Mouse (Mus musculus): ENCODE measurements around the gene Gm45713. TPM values are rescaled to one million over a fixed set of nuclear protein-coding genes. Genes with fewer than 3 reads are reported as not detected.

Gm45713 gene
- polyA plus RNA-seq, 1 experiment from 2014 or later, result 1.2 TPM

DNA sequence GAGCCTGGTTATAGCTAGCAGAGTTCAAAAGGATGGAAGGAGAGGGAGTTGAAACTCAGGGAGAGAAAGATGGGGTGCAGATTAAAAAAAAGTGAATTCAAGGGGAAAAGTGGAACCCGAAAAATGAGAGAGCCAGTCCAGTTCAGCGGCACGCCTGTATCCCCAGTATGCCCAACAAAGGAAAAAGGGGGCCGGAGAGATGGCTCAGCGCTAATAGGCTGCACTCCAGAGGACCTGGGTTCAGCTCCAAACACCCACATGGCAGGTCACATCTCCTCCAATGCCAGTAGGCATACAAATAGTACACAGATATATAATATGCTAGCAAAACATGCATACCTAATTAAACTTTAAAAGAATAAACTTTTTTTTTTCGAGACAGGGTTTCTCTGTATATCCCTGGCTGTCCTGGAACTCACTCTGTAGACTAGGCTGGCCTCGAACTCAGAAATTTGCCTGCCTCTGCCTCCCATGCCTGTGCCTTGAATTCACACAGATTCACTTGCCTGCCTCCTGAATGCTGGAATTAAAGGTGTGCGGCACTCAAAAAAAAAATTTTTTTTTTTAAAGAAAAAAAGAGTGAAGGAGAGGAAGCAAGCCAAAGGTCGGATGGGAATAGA is 27.1 kb upstream of the Gm45713 start:
- no peaks in the 10 kb centered on the region for H3K9me3 ChIP-seq (ENCODE audit: low read depth, low read length)
- H3K9ac ChIP-seq, result no peak overlapping the region
- H3K36me3 ChIP-seq (ENCODE audit: insufficient read depth), result peaks cover 22% of the 10 kb centered on the region; the same call in 1 of the 2 replicates
- no peak overlapping the region for H3K4me2 ChIP-seq
- no peak for ATAC-seq (ENCODE audit: insufficient read depth)
- WGBS, result 73% methylated on average over 9 of the region's 9 CpGs
- H3K27ac ChIP-seq (ENCODE audit: low read depth), result no peak overlapping the region
- peaks cover 58% of the 10 kb centered on the region for H3K27me3 ChIP-seq (ENCODE audit: insufficient read depth, low read length)
- no peak for TF ChIP-seq CTCF (IDR thresholded peaks at IDR 0.05; ENCODE audit: low read depth)
- peaks cover 4% of the 10 kb centered on the region; the same call in 1 of the 2 replicates for H3K4me1 ChIP-seq (ENCODE audit: insufficient read depth)
- no peak overlapping the region for H3K4me3 ChIP-seq (ENCODE audit: low read depth, low read length)
- DNase-seq, result no peak

DNA sequence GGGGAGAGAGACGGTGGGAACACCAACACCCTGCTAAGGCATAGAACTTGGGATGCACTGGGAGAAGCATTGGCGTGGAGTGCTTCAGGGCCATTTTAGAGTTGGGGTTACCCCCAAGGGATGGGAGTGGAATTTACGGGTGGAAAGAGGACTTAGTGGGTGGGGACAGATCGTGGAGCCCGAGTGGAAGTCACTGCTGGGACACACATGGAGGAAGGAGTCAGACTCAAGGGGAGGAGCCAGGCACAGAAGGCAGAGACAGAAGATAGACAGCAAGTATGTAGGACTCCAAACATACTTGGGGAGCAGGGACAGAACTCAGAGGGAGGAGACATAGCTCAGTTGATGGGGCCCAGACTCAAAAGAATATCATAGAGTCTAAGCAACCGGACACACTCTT is 26.5 kb upstream of the Gm45713 start:
- Histone ChIP-seq H3K27ac (ENCODE audit: low read depth) (no peak overlapping the region), H3K4me1 (ENCODE audit: insufficient read depth) (peaks cover 4% of the 10 kb centered on the region; the same call in 1 of the 2 replicates), H3K36me3 (ENCODE audit: insufficient read depth) (peaks cover 27% of the 10 kb centered on the region; the same call in 1 of the 2 replicates), H3K9ac (no peak overlapping the region), H3K9me3 (ENCODE audit: low read depth, low read length) (no peaks in the 10 kb centered on the region), H3K27me3 (ENCODE audit: insufficient read depth, low read length) (peaks cover 53% of the 10 kb centered on the region), H3K4me2 (peak overlapping the region; percentile 72), H3K4me3 (ENCODE audit: low read depth, low read length) (peak overlapping the region; percentile 36)
- WGBS, result 28% methylated on average over 6 of the region's 6 CpGs
- no peak for TF ChIP-seq CTCF (IDR thresholded peaks at IDR 0.05; ENCODE audit: low read depth)
- no peak for DNase-seq
- ATAC-seq (ENCODE audit: insufficient read depth), result no peak; the same call in 1 of the 2 replicates

DNA sequence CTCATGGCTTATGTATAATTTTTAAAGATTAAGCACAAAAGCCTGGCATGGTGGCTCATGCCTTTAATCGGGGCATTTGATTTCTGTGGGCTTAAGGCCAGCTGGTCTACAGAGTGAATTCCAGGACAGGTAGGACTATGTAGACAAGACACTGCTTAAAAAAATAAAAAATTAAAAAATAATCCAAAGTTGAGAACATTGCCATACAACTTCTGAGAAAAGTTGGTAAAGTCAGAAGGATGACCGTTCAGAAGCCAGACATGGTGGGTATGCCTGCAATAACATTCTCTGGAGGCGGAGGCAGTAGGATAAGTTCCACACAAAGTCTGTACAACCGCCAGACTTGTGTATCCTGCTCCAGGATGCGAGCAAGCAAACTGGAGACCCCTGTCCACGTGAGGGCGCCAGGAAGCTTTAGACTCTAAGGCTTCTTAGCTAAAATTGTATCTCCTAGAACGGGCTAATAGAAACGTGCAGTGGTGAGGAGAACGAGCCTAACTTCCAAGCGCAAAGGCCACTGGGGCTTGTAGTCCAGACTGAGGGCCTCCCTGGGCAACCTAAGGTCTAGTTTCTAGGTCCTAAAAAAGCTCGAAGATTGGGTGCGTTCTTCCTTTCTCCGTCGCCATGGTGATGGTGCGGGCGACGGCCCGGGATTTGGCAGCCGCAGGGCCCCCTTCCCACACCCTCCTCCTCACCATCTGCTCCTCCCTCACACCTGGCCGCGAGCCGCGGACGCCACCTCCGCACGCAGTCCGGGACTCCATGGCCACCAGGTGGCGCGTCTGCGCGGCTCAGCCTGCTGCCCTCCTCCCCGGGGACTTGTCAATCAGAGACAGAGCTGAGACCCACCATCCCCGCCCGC is 25.8 kb upstream of the Gm45713 start:
- ATAC-seq (ENCODE audit: insufficient read depth) (peak; percentile 91), DNase-seq (peak; percentile 96)
- peak overlapping the region; percentile 36 for H3K4me3 ChIP-seq (ENCODE audit: low read depth, low read length)
- TF ChIP-seq CTCF (IDR thresholded peaks at IDR 0.05; ENCODE audit: low read depth), result peak; percentile 85
- H3K9ac ChIP-seq, result peak overlapping the region; percentile 45
- no peak overlapping the region for H3K27ac ChIP-seq (ENCODE audit: low read depth)
- peaks cover 4% of the 10 kb centered on the region; the same call in 1 of the 2 replicates for H3K4me1 ChIP-seq (ENCODE audit: insufficient read depth)
- H3K9me3 ChIP-seq (ENCODE audit: low read depth, low read length), result no peaks in the 10 kb centered on the region
- peaks cover 27% of the 10 kb centered on the region; the same call in 1 of the 2 replicates for H3K36me3 ChIP-seq (ENCODE audit: insufficient read depth)
- peaks cover 46% of the 10 kb centered on the region for H3K27me3 ChIP-seq (ENCODE audit: insufficient read depth, low read length)
- WGBS, result 4% methylated on average over 35 of the region's 35 CpGs
- peak overlapping the region; percentile 72 for H3K4me2 ChIP-seq

DNA sequence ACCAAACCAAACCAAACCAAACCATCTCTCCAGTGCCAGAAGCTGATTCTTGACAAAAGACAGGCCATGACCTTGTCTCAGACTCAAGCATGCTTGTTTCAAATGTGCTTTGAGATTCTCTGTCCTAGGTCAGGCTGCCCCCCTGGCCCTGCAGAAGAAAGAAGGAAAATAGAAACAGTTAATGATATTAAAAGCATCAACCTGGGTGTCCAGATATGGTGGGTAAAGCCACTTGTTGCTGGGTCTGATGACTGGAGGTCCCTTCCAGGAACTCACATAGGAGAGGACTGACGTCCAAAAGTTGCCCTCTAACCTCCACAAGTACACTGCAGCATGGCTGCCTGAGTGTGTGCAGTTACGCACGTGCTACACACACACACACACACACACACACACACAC is 24.8 kb upstream of the Gm45713 start:
- TF ChIP-seq CTCF (IDR thresholded peaks at IDR 0.05; ENCODE audit: low read depth), result no peak
- 80% methylated on average over 3 of the region's 3 CpGs for WGBS

DNA sequence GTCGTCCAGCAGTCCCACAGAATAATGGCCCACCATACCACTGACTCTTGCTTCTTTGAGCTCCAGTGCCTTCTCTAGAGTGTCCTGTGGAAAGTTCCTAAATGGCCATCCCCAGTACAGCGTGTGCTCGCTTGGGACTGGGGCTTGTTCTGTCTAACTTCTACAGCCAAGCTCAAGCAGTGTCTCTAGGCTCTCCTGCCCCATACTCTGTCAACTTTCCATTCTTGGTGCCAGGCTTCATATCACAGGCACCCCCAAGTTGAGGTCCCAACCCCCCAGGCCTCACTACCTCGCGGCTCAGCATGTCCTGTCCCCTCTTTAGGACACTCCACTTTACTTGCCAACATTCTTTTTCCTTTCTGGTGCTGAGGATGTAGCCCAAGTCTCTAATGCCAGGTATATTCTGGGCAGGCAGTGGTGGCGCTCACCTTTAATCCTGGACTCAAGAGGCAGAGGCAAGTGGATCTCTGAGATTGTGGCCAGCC is 24.3 kb upstream of the Gm45713 start:
- ATAC-seq (ENCODE audit: insufficient read depth) (no peak), DNase-seq (no peak)
- no peak overlapping the region for H3K4me3 ChIP-seq (ENCODE audit: low read depth, low read length)
- no peak overlapping the region for H3K27ac ChIP-seq (ENCODE audit: low read depth)
- H3K27me3 ChIP-seq (ENCODE audit: insufficient read depth, low read length), result peaks cover 31% of the 10 kb centered on the region
- no peaks in the 10 kb centered on the region for H3K9me3 ChIP-seq (ENCODE audit: low read depth, low read length)
- peaks cover 4% of the 10 kb centered on the region; the same call in 1 of the 2 replicates for H3K4me1 ChIP-seq (ENCODE audit: insufficient read depth)
- TF ChIP-seq CTCF (IDR thresholded peaks at IDR 0.05; ENCODE audit: low read depth), result no peak
- 92% methylated on average over 6 of the region's 6 CpGs for WGBS
- no peak overlapping the region for H3K4me2 ChIP-seq
- H3K9ac ChIP-seq, result no peak overlapping the region
- H3K36me3 ChIP-seq (ENCODE audit: insufficient read depth), result peaks cover 35% of the 10 kb centered on the region; the same call in 1 of the 2 replicates

More for the DNA sequence above, 24.8 kb upstream of the Gm45713 start:
- ATAC-seq (ENCODE audit: insufficient read depth) (no peak), DNase-seq (no peak)
- Histone ChIP-seq H3K9ac (no peak overlapping the region), H3K4me3 (ENCODE audit: low read depth, low read length) (no peak overlapping the region), H3K27me3 (ENCODE audit: insufficient read depth, low read length) (peaks cover 36% of the 10 kb centered on the region), H3K9me3 (ENCODE audit: low read depth, low read length) (no peaks in the 10 kb centered on the region), H3K4me2 (no peak overlapping the region), H3K36me3 (ENCODE audit: insufficient read depth) (peaks cover 33% of the 10 kb centered on the region; the same call in 1 of the 2 replicates), H3K27ac (ENCODE audit: low read depth) (no peak overlapping the region), H3K4me1 (ENCODE audit: insufficient read depth) (peaks cover 4% of the 10 kb centered on the region; the same call in 1 of the 2 replicates)

DNA sequence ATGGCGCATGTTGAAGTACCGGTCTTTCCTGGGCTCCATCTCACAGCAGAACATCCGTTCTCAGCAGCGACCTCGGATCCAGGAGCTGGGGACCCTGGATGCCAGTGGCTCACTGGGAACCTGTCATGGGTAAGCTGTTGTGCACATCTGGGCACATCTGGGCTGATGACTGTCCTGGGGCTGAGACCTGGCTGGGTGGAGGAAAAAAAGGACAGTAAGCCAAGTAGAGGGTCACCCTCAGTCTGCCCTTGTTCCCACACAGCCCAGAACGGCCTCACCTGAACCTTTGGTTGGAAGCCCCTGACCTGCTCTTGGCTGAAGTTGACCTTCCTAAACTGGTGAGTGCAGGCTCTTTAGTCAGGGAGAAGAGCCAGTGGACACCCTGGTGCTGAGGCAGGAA is 23.0 kb upstream of the Gm45713 start:
- Histone ChIP-seq H3K9ac (no peak overlapping the region), H3K4me3 (ENCODE audit: low read depth, low read length) (no peak overlapping the region), H3K36me3 (ENCODE audit: insufficient read depth) (peaks cover 35% of the 10 kb centered on the region; the same call in 1 of the 2 replicates), H3K9me3 (ENCODE audit: low read depth, low read length) (no peaks in the 10 kb centered on the region), H3K4me2 (no peak overlapping the region), H3K4me1 (ENCODE audit: insufficient read depth) (peaks cover 4% of the 10 kb centered on the region; the same call in 1 of the 2 replicates), H3K27me3 (ENCODE audit: insufficient read depth, low read length) (peaks cover 17% of the 10 kb centered on the region), H3K27ac (ENCODE audit: low read depth) (no peak overlapping the region)
- TF ChIP-seq CTCF (IDR thresholded peaks at IDR 0.05; ENCODE audit: low read depth), result no peak
- no peak for DNase-seq
- WGBS, result 91% methylated on average over 6 of the region's 6 CpGs
- no peak for ATAC-seq (ENCODE audit: insufficient read depth)

DNA sequence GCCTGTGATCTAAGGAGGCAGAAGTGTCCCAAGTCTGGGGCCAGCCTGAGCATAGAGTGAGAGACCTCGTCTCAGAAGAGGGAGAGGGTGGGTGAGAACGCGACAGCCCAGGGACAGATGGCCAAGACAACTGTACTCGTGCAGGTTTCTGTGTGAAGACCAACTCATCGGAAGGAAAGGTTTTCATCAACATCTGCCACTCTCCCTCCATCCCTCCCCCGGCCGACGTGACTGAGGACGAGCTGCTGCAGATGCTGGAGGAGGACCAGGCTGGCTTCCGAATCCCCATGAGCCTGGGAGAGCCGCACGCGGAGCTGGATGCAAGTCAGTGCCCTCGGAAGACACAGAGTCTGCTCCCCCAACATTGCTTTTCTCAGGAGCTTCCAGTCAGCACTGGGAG is 21.4 kb upstream of the Gm45713 start:
- H3K9ac ChIP-seq, result no peak overlapping the region
- H3K4me2 ChIP-seq, result no peak overlapping the region
- DNase-seq (no peak), ATAC-seq (ENCODE audit: insufficient read depth) (no peak)
- H3K27me3 ChIP-seq (ENCODE audit: insufficient read depth, low read length), result peaks cover 2% of the 10 kb centered on the region
- peaks cover 2% of the 10 kb centered on the region; the same call in 1 of the 2 replicates for H3K4me1 ChIP-seq (ENCODE audit: insufficient read depth)
- TF ChIP-seq CTCF (IDR thresholded peaks at IDR 0.05; ENCODE audit: low read depth), result no peak
- H3K36me3 ChIP-seq (ENCODE audit: insufficient read depth), result peaks cover 35% of the 10 kb centered on the region; the same call in 1 of the 2 replicates
- no peak overlapping the region for H3K4me3 ChIP-seq (ENCODE audit: low read depth, low read length)
- H3K9me3 ChIP-seq (ENCODE audit: low read depth, low read length), result no peaks in the 10 kb centered on the region
- no peak overlapping the region for H3K27ac ChIP-seq (ENCODE audit: low read depth)
- 83% methylated on average over 14 of the region's 14 CpGs for WGBS
